Mouse (Mus musculus): Measurements from ENCODE around the gene E4f1. TPM values are rescaled to one million over a fixed set of nuclear protein-coding genes. Genes with fewer than 3 reads are reported as not detected.

The E4f1 gene
- polyA plus RNA-seq, 1 experiment from 2014 or later: 46.4 TPM

DNA sequence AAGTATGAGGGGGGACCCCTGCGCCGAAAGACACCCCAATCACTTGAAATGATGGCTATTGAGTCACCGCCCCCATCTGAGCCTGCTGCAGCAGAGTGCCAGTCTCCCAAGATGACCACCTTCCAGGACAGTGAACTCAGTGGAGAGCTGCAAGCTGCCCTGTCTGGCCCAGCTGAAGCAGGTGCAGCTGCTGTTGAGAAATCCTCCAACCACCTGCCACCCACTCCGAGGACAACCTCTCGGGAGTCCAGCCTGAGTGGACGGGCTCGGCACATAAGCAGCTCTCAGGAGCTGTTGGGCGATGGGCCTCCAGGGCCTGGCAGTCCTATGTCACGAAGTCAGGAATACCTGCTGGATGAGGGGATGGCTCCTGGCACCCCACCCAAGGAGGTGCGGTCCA is 34.0 kb upstream of the E4f1 start:
- Histone ChIP-seq H3K4me1 (ENCODE audit: control insufficient read depth, insufficient read depth, low read length) (no peaks in the 10 kb centered on the region; the same call in 1 of the 2 replicates), H3K9ac (ENCODE audit: low read depth, low read length) (no peak overlapping the region), H3K4me3 (ENCODE audit: low read depth, low read length) (no peak overlapping the region), H3K9me3 (replicated peaks; ENCODE audit: control insufficient read depth, low read length, poor library complexity, severe bottlenecking) (no peaks in the 10 kb centered on the region), H3K4me2 (ENCODE audit: low read length) (no peak overlapping the region), H3K27ac (ENCODE audit: low read length) (no peak overlapping the region), H3K36me3 (ENCODE audit: control insufficient read depth, insufficient read depth, low read length) (peaks cover 63% of the 10 kb centered on the region), H3K27me3 (ENCODE audit: control insufficient read depth, insufficient read depth, low read depth, low read length) (no peaks in the 10 kb centered on the region)
- WGBS: 92% methylated on average over 10 of the region's 10 CpGs
- ATAC-seq: no peak

DNA sequence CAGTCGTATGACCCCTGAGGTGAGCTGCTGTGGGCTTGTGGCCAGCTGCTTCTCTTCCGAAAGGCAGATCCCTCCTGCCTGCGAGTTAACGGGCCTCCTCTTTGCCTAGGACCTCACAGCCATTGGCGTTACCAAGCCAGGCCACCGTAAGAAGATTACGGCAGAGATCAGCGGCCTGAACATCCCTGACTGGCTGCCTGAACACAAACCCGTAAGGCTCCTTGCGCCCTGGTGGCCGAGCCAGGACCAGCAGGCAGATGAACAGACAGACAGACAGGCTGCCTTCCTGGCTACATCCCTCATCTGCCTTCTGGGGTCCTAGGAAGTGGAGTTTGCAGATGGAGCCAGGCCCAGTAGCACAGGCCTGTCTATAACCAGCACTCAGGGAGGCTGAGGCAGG is 32.1 kb upstream of the E4f1 start:
- Histone ChIP-seq H3K4me1 (ENCODE audit: control insufficient read depth, insufficient read depth, low read length) (no peaks in the 10 kb centered on the region; the same call in 1 of the 2 replicates), H3K9me3 (replicated peaks; ENCODE audit: control insufficient read depth, low read length, poor library complexity, severe bottlenecking) (no peaks in the 10 kb centered on the region), H3K9ac (ENCODE audit: low read depth, low read length) (no peak overlapping the region), H3K36me3 (ENCODE audit: control insufficient read depth, insufficient read depth, low read length) (peaks cover 60% of the 10 kb centered on the region), H3K27ac (ENCODE audit: low read length) (no peak overlapping the region), H3K27me3 (ENCODE audit: control insufficient read depth, insufficient read depth, low read depth, low read length) (no peaks in the 10 kb centered on the region), H3K4me2 (ENCODE audit: low read length) (no peak overlapping the region), H3K4me3 (ENCODE audit: low read depth, low read length) (no peak overlapping the region)
- ATAC-seq: no peak
- WGBS: 23% methylated on average over 11 of the region's 11 CpGs

DNA sequence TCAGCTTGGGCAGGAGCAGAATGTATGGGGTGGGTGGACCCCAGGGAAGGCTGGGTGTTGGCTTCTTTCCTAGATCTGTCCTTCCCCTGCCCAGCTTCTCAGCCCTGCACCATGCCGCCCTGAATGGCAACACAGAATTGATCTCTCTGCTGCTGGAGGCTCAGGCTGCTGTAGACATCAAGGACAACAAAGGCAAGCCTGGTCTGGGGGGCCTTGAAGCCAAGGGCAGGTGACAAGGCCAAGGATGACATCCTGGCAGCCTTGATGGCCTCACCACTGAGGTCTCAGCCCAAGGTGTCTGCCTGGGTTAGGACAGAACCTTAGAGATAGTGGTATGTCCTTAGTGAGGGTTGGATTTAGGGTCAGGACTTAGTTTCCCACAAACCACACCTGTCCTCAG is 25.9 kb upstream of the E4f1 start:
- Histone ChIP-seq H3K9me3 (replicated peaks; ENCODE audit: control insufficient read depth, low read length, poor library complexity, severe bottlenecking) (no peaks in the 10 kb centered on the region), H3K4me1 (ENCODE audit: control insufficient read depth, insufficient read depth, low read length) (peaks cover 6% of the 10 kb centered on the region), H3K36me3 (ENCODE audit: control insufficient read depth, insufficient read depth, low read length) (peaks cover 26% of the 10 kb centered on the region), H3K4me2 (ENCODE audit: low read length) (no peak overlapping the region), H3K4me3 (ENCODE audit: low read depth, low read length) (no peak overlapping the region), H3K27me3 (ENCODE audit: control insufficient read depth, insufficient read depth, low read depth, low read length) (no peaks in the 10 kb centered on the region), H3K9ac (ENCODE audit: low read depth, low read length) (no peak overlapping the region), H3K27ac (ENCODE audit: low read length) (no peak overlapping the region; the same call in 1 of the 2 replicates)
- ATAC-seq: no peak
- WGBS: 79% methylated on average over 1 of the region's 1 CpGs

DNA sequence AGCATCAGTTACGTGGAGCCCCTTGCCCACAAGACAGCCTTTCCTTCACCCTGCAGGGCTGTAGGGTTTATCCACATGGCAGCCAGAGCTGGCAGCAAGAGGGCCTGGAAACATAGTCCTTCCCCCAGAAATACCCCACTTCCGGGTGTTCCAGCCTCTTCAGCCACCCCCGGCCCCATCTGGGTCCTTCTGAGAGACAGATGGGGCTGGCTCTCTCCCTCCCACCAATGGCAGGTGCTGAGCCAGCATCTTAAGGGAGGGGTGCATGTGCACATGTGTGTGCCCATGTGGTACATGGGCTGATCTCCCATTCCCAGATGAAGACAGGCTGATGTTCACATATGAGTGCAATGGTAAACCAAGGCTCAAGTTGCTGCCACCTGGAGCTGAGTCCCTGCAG is 25.3 kb upstream of the E4f1 start:
- peaks cover 12% of the 10 kb centered on the region for H3K4me1 ChIP-seq (ENCODE audit: control insufficient read depth, insufficient read depth, low read length)
- H3K36me3 ChIP-seq (ENCODE audit: control insufficient read depth, insufficient read depth, low read length): peaks cover 23% of the 10 kb centered on the region
- 0 out of 2 replicates have a peak overlapping the region, but pooled peaks have one; percentile 26 for H3K9ac ChIP-seq (ENCODE audit: low read depth, low read length)
- no peak for ATAC-seq
- no peak overlapping the region for H3K4me3 ChIP-seq (ENCODE audit: low read depth, low read length)
- no peaks in the 10 kb centered on the region for H3K27me3 ChIP-seq (ENCODE audit: control insufficient read depth, insufficient read depth, low read depth, low read length)
- no peaks in the 10 kb centered on the region for H3K9me3 ChIP-seq (replicated peaks; ENCODE audit: control insufficient read depth, low read length, poor library complexity, severe bottlenecking)
- WGBS: 86% methylated on average over 3 of the region's 3 CpGs
- no peak overlapping the region for H3K4me2 ChIP-seq (ENCODE audit: low read length)
- H3K27ac ChIP-seq (ENCODE audit: low read length): peak overlapping the region; percentile 11; the same call in 1 of the 2 replicates

DNA sequence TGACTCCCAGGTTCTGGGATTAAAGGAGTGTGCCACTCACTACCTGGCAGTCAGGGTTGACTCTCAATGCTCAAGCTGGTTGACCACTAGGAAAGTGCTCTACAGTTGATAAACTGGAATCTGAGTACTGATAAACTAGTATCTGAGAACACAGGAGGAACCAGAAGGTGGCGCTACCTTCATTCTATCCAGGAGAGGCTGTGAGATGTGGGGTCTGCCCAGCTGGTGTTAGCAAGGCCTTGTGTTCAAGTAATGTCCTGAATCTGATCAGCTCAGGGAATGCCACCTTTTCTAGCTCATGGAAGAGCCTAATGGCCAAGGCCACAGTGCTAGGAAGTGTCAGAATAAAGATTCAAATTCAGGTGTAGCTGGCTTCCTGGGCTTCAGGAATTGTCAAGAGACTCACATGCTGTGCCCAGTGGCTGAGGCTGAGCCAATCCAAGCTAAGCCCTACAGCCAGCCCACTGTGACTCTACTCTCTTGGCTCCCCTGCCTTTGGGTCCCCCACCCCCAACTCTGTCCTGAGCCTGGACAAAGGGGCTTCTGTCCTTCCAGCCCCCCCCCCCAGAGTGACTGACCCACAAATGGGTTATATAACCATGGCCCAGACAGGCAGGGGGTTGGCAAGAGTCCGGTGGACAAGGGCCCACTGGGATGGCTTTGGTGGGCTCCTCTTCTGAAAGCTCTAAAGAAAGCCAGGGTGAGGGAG is 24.7 kb upstream of the E4f1 start:
- WGBS: 44% methylated on average over 2 of the region's 2 CpGs
- 0 out of 2 replicates have a peak overlapping the region, but pooled peaks have one; percentile 22 for H3K9ac ChIP-seq (ENCODE audit: low read depth, low read length)
- no peak overlapping the region; the same call in 1 of the 2 replicates for H3K27ac ChIP-seq (ENCODE audit: low read length)

DNA sequence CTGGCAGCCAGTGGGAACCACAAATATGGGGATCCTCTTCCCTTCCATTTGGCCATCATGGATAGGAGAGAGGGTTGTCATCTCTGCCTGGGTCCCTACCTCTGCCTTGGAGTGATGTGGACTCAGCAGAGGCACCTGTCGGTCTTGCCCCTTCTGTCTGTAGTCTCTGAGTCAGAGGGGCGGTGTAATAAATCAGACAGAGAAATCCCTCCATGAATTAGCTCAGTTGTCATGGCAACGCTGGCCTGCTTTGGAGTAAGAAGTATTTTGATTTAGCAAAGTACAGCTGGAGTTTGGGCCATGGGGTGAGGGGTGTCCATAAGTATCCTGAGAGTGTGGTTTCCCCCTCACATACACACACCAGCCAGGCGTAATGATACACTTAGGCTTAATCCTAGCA is 20.3 kb upstream of the E4f1 start:
- Histone ChIP-seq H3K36me3 (ENCODE audit: control insufficient read depth, insufficient read depth, low read length) (no peaks in the 10 kb centered on the region), H3K9me3 (replicated peaks; ENCODE audit: control insufficient read depth, low read length, poor library complexity, severe bottlenecking) (no peaks in the 10 kb centered on the region), H3K4me2 (ENCODE audit: low read length) (peak overlapping the region; percentile 93), H3K27me3 (ENCODE audit: control insufficient read depth, insufficient read depth, low read depth, low read length) (no peaks in the 10 kb centered on the region), H3K4me3 (ENCODE audit: low read depth, low read length) (peak overlapping the region; percentile 59), H3K4me1 (ENCODE audit: control insufficient read depth, insufficient read depth, low read length) (peaks cover 34% of the 10 kb centered on the region), H3K27ac (ENCODE audit: low read length) (peak overlapping the region; percentile 85), H3K9ac (ENCODE audit: low read depth, low read length) (peak overlapping the region; percentile 82)
- no peak for ATAC-seq
- 48% methylated on average over 4 of the region's 4 CpGs for WGBS

More for the DNA sequence above, 24.7 kb upstream of the E4f1 start:
- Histone ChIP-seq H3K36me3 (ENCODE audit: control insufficient read depth, insufficient read depth, low read length) (peaks cover 21% of the 10 kb centered on the region), H3K4me1 (ENCODE audit: control insufficient read depth, insufficient read depth, low read length) (peaks cover 19% of the 10 kb centered on the region), H3K4me2 (ENCODE audit: low read length) (no peak overlapping the region), H3K4me3 (ENCODE audit: low read depth, low read length) (no peak overlapping the region), H3K27me3 (ENCODE audit: control insufficient read depth, insufficient read depth, low read depth, low read length) (no peaks in the 10 kb centered on the region), H3K9me3 (replicated peaks; ENCODE audit: control insufficient read depth, low read length, poor library complexity, severe bottlenecking) (no peaks in the 10 kb centered on the region)
- no peak for ATAC-seq

DNA sequence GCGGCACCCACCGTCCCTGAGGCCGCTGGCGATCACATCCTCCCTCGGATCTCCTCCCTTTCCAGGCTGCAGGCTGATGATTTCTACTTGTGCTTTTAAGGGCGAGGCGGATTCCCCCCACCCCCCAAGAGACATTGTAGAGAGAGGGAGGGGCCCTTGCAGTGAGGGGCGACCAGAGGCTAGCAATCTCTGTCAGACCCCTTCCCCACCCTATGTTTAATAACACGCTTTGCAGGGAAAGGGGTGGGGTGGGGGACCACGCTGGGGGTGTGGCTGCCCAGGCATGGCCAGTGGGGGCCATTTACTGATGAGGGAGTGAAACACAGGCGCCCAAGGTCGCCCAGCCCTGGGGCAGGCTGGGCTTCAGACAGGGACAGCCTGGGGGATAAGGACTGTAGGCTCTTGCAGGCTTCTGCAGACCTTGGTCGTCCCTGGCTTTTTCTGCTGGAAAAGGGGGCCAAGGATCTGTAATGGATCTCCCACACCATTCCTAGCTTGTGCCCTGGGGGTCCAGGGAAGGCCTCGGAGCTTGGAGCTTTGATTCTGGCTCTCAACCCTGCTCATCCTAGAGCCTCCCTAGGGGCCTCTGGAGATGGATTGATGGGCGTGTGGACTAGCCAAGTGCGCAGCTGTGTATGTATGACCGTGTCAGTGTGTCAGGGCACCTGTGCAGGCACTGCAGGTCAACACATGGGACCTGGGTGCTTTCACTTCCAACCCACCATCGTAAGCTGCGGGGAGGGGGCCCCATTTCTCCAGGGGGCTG is 19.3 kb upstream of the E4f1 start:
- Histone ChIP-seq H3K27me3 (ENCODE audit: control insufficient read depth, insufficient read depth, low read depth, low read length) (no peaks in the 10 kb centered on the region), H3K27ac (ENCODE audit: low read length) (peak overlapping the region; percentile 85), H3K4me1 (ENCODE audit: control insufficient read depth, insufficient read depth, low read length) (peaks cover 37% of the 10 kb centered on the region), H3K4me2 (ENCODE audit: low read length) (peak overlapping the region; percentile 93), H3K4me3 (ENCODE audit: low read depth, low read length) (peak overlapping the region; percentile 59), H3K9ac (ENCODE audit: low read depth, low read length) (peak overlapping the region; percentile 82), H3K9me3 (replicated peaks; ENCODE audit: control insufficient read depth, low read length, poor library complexity, severe bottlenecking) (no peaks in the 10 kb centered on the region), H3K36me3 (ENCODE audit: control insufficient read depth, insufficient read depth, low read length) (no peaks in the 10 kb centered on the region)
- ATAC-seq: peak; percentile 26
- WGBS: 11% methylated on average over 18 of the region's 19 CpGs

DNA sequence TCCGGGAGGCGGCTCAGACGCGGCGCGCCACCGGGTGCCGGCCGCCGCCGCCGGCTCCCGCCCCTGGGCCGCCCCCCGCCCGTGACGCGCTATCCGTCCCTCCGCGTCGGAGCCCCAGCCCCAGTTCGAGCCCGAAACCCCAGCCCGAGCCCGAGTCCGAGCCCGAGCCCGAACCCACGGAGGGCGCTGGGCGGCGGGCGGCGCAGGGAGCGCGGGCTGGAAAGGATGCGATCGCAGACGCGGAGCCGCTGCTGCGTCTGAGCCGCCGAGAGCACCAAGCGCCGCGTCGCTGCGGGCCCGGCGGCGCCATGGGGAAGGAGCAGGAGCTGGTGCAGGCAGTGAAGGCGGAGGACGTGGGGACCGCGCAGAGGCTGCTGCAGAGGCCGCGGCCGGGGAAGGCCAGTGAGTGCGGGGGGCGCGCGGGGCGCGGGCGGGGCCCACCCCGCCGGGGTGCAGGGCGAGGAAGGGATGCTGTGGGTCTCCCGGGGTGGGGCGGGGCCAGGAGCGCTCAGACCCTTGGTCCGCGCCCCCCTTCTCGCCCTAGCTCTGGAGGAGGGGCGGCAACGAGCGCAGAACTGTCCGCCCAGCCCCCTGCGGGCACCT is 18.6 kb upstream of the E4f1 start:
- Histone ChIP-seq H3K4me3 (ENCODE audit: low read depth, low read length) (peak overlapping the region; percentile 59), H3K27ac (ENCODE audit: low read length) (peak overlapping the region; percentile 85), H3K27me3 (ENCODE audit: control insufficient read depth, insufficient read depth, low read depth, low read length) (no peaks in the 10 kb centered on the region), H3K9me3 (replicated peaks; ENCODE audit: control insufficient read depth, low read length, poor library complexity, severe bottlenecking) (no peaks in the 10 kb centered on the region), H3K4me2 (ENCODE audit: low read length) (peak overlapping the region; percentile 93), H3K4me1 (ENCODE audit: control insufficient read depth, insufficient read depth, low read length) (peaks cover 35% of the 10 kb centered on the region), H3K9ac (ENCODE audit: low read depth, low read length) (peak overlapping the region; percentile 82), H3K36me3 (ENCODE audit: control insufficient read depth, insufficient read depth, low read length) (no peaks in the 10 kb centered on the region)
- under 1% methylated on average over 28 of the region's 81 CpGs for WGBS
- ATAC-seq: peak; percentile 81

All from midbrain, embryonic 16.5 days (tissue).